Mouse (Mus musculus) brain, embryonic 14.5 days (tissue): ENCODE data around the gene Lemd2.

ENCODE experiments used
- CTCF ChIP-seq: fragments of 200-500 bp; IDR thresholded peaks from 2 replicates; pipeline ENCODE4 v1.5.1; 2012; ENCODE audit warnings: inconsistent platforms, mild to moderate bottlenecking, moderate library complexity, borderline replicate concordance; ENCODE audit not compliant: insufficient read depth, insufficient read length; ENCODE audit errors: extremely low read depth
- POLR2A ChIP-seq: fragments of 200-500 bp; IDR thresholded peaks from 2 replicates; pipeline ENCODE4 v1.6.1; 2012; ENCODE audit warnings: mild to moderate bottlenecking, inconsistent platforms, borderline replicate concordance; ENCODE audit not compliant: poor library complexity, insufficient read depth, insufficient read length, severe bottlenecking; ENCODE audit errors: extremely low read depth

DNA sequence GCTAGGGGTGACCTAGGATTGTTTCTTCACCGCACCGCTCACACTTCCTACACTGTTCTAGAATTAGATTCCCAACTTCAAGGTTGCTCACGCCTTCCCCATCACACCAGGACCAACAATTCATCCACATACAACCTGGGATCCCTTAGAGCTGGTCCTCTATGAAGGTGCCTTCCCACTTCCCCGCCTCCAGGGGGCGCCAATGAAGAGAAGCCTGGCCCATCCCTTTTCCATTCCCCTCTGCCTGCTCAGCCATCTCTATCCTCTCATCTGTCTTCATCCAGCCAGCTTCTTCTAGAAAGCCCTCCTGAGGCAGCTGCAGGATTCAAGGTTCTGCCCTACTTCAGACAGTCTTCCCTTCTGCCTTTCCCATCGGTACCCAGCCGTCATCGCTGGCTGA is 52.9 kb downstream of the Lemd2 start:
- TF ChIP-seq CTCF (peak; percentile 50), POLR2A (no peak)
